Mouse (Mus musculus) gastrocnemius, postnatal 4 days (tissue): Measurements from ENCODE around the gene Cblb. TPM values are rescaled to one million over a fixed set of nuclear protein-coding genes. Genes with fewer than 3 reads are reported as not detected.

ENCODE experiments used
- DNase-seq, 2 experiments: peaks; one replicate each; pipeline ENCODE4 v3.0.0; 2021 to 2022; ENCODE audit warnings: low spot score in 2 of 2, mixed read lengths in 2 of 2
- long read RNA-seq, 2 experiments: library from polyadenylated mRNA; stranded (forward); transcript quantifications; one replicate each; pipeline ENCODE4 v2.0.0; 2021
- total RNA-seq, 2 experiments: library from RNA; stranded (reverse); gene quantifications; 2 replicates each; pipeline ENCODE4 v1.2.3; 2021

Cblb gene
- 10 to 100 TPM; 28.2 to 28.7 TPM for total RNA-seq
- long read RNA-seq, experiment 1, partial matches to known transcripts: 3 of 6 reads
- long read RNA-seq, experiment 1, other reads (novel, unspliced or antisense): 2 of 6 reads
- long read RNA-seq, experiment 2, full-length matches to known transcripts: 2 of 7 reads
- long read RNA-seq, experiment 2, partial matches to known transcripts: 2 of 7 reads
- long read RNA-seq, experiment 2, other reads (novel, unspliced or antisense): 3 of 7 reads

- peak; percentile 97 to 99 for DNase-seq
These were observed at the start of gene Cblb for GRCm38 (mm10) chr16:52031091-52031689. Gene Cblb, plus strand, starts transcription at chr16:52031225.

GRCm38 (mm10) chr16:51985436-51985835 lies 45.6 kb upstream of the Cblb start:
- DNase-seq: no peak

- no peak for DNase-seq
These were observed 44.8 kb upstream of the Cblb start for GRCm38 (mm10) chr16:51986207-51986606.

GRCm38 (mm10) chr16:51987085-51987620 lies 43.9 kb upstream of the Cblb start:
- no peak for DNase-seq

- no peak for DNase-seq
These were observed 43.0 kb upstream of the Cblb start for GRCm38 (mm10) chr16:51988027-51988426.

GRCm38 (mm10) chr16:51989259-51989658 lies 41.8 kb upstream of the Cblb start:
- no peak for DNase-seq

- DNase-seq: no peak
These were observed 31.0 kb upstream of the Cblb start for GRCm38 (mm10) chr16:52000043-52000442.

GRCm38 (mm10) chr16:52000801-52001200 lies 30.2 kb upstream of the Cblb start:
- DNase-seq: no peak

GRCm38 (mm10) chr16:52007006-52007405 lies 24.0 kb upstream of the Cblb start:
- DNase-seq: no peak

- no peak for DNase-seq
These were observed 22.6 kb upstream of the Cblb start for GRCm38 (mm10) chr16:52008471-52008870.

GRCm38 (mm10) chr16:52009421-52009820 lies 21.6 kb upstream of the Cblb start:
- no peak for DNase-seq

GRCm38 (mm10) chr16:52012984-52013383 lies 18.0 kb upstream of the Cblb start:
- no peak for DNase-seq

GRCm38 (mm10) chr16:52013812-52014211 lies 17.2 kb upstream of the Cblb start:
- no peak for DNase-seq

- no peak for DNase-seq
These were observed 7.6 kb upstream of the Cblb start for GRCm38 (mm10) chr16:52023417-52023816.

GRCm38 (mm10) chr16:52027326-52027725 lies 3.7 kb upstream of the Cblb start:
- DNase-seq: no peak

GRCm38 (mm10) chr16:52029001-52029400 lies 2.0 kb upstream of the Cblb start:
- DNase-seq: no peak

GRCm38 (mm10) chr16:52031712-52032251 lies 757 bp downstream of the Cblb start:
- peak; percentile 98 to 99 for DNase-seq

- DNase-seq: no peak
These were observed 1.6 kb downstream of the Cblb start for GRCm38 (mm10) chr16:52032376-52033330.

- DNase-seq: no peak
These were observed 2.6 kb downstream of the Cblb start for GRCm38 (mm10) chr16:52033381-52034315.

- DNase-seq: no peak
These were observed 3.3 kb downstream of the Cblb start for GRCm38 (mm10) chr16:52034356-52034755.
